Mouse (Mus musculus) lung, postnatal 0 days (tissue): ENCODE results near the gene Lca5. TPM values are rescaled to one million over a fixed set of nuclear protein-coding genes. Genes with fewer than 3 reads are reported as not detected.

Experiments used
- ATAC-seq: fragments of 200-750 bp; cut with Nextera tagmentation; 2 replicates; pipeline ENCODE4 v1.8.0; 2017; ENCODE audit warnings: moderate library complexity
- DNase-seq: peaks from one replicate; pipeline ENCODE4 v3.0.0-alpha.2; 2016; ENCODE audit warnings: low spot score
- H3K27ac ChIP-seq: fragments of 300-500 bp; sonication (generic); 2 replicates; pipeline ENCODE4 v1.5.1; 2014; ENCODE audit warnings: antibody characterized with exemption, mild to moderate bottlenecking, low read length, mixed read lengths
- H3K27me3 ChIP-seq: fragments of 300-500 bp; sonication (generic); replicated peaks from 2 replicates; pipeline ENCODE4 v1.6.1; 2014; ENCODE audit warnings: low read length, mixed read lengths; ENCODE audit not compliant: insufficient read depth
- H3K36me3 ChIP-seq: fragments of 300-500 bp; sonication (generic); 2 replicates; pipeline ENCODE4 v1.6.1; 2014; ENCODE audit warnings: low read length, mixed read lengths; ENCODE audit not compliant: insufficient read depth
- H3K4me1 ChIP-seq: fragments of 300-500 bp; sonication (generic); 2 replicates; pipeline ENCODE4 v1.6.1; 2014; ENCODE audit warnings: antibody characterized with exemption, low read depth, low read length, mixed read lengths; ENCODE audit not compliant: insufficient read depth
- H3K4me2 ChIP-seq: fragments of 300-500 bp; sonication (generic); replicated peaks from 2 replicates; pipeline ENCODE4 v1.6.1; 2014; ENCODE audit warnings: low read depth, mild to moderate bottlenecking, low read length, moderate library complexity, mixed read lengths
- H3K4me3 ChIP-seq: fragments of 300-500 bp; sonication (generic); 2 replicates; pipeline ENCODE4 v1.5.1; 2014; ENCODE audit warnings: low read depth, low read length
- H3K9ac ChIP-seq: fragments of 300-500 bp; sonication (generic); replicated peaks from 2 replicates; pipeline ENCODE4 v1.6.1; 2014; ENCODE audit warnings: low read depth, mild to moderate bottlenecking
- H3K9me3 ChIP-seq: fragments of 300-500 bp; sonication (generic); 2 replicates; pipeline ENCODE4 v1.6.1; 2016; ENCODE audit warnings: low read length, mixed read lengths
- CTCF ChIP-seq: IDR thresholded peaks from 2 replicates; pipeline ENCODE4 v1.5.1; 2016; ENCODE audit warnings: antibody characterized with exemption, mild to moderate bottlenecking
- EP300 ChIP-seq: IDR thresholded peaks from 2 replicates; pipeline ENCODE4 v1.6.1; 2016; ENCODE audit warnings: antibody characterized with exemption, mild to moderate bottlenecking, control low read depth
- WGBS: fragments of 180-500 bp; shearing (Covaris S2); extraction: QIAGEN DNeasy Blood & Tissue Kit; methylation state at CpG from one replicate; pipeline ENCODE4 v1.1.7; 2014; 5-methylcytosine and 5-hydroxymethylcytosine counted together
- polyA plus RNA-seq: library from polyadenylated mRNA; unstranded; fragments of >200 nt; fragmentation: Nextera tagmentation; extraction: Ambion mirVana; gene quantifications from 2 replicates; pipeline ENCODE4 v1.2.1, GENCODE M21; 2015

Lca5 gene
- polyA plus RNA-seq, 1 experiment from 2014 or later = 7.9 TPM

DNA sequence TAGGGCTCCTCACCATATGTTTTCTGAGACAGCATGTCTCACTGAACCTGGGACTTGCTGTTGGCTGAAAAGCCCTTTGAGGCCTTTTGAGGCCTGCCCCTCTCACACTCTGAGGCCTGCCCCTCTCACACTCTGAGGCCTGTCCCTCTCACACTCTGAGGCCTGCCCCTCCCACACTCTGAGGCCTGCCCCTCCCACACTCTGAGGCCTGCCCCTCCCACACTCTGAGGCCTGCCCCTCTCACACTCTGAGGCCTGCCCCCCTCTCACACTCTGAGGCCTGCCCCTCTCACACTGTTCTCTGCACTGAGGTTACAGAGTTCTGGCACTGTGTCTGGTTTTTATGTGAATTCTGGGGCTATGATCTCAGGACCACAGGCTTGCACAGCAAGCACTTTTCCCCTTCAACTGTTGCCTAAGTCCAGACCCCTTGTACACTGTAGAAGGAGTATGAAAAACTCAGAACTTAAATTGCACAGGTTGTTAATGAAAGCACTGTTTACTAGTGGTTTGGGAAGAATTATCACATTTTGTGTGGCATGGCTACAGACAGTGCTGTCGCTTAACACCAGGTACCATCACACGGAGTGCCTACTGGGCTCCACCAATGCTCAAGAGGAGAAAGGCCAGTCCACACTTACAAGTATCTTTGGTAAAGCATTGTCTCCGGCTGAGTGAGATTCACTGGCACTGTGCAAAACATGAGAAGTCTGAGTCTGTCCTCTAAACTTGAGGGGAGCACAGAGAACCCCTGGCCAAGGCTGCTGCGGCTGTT is 41.4 kb upstream of the Lca5 start:
- no peak overlapping the region for H3K9ac ChIP-seq
- DNase-seq (no peak), ATAC-seq (peak; percentile 54)
- H3K4me2 ChIP-seq = no peak overlapping the region
- H3K27me3 ChIP-seq = no peaks in the 10 kb centered on the region
- H3K9me3 ChIP-seq = no peaks in the 10 kb centered on the region
- no peak for TF ChIP-seq CTCF
- no peak for TF ChIP-seq EP300
- H3K4me3 ChIP-seq = no peak overlapping the region
- no peak overlapping the region for H3K27ac ChIP-seq
- WGBS = 71% methylated on average over 4 of the region's 4 CpGs
- H3K36me3 ChIP-seq = no peaks in the 10 kb centered on the region
- H3K4me1 ChIP-seq = no peaks in the 10 kb centered on the region

DNA sequence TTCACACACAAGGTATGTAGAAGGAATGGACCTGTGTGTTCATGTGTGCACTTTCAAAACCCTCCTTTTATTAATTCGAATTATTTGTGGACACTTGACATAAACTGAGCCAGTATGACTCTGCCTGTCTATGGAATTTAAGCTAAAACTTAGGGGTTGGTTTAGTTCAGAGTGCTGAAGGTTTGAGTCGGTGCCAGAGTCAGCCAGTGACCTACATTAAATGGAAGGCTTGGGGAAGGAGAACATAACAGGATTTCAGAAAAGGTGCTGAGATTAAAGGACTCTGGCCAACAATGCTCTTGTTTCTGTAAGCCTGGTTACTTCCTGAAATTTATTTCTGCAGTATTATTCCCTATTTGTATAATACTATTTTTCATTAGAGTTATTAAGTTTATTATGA is 28.9 kb upstream of the Lca5 start:
- DNase-seq = no peak
- H3K4me1 ChIP-seq = no peaks in the 10 kb centered on the region
- H3K9ac ChIP-seq = no peak overlapping the region
- no peaks in the 10 kb centered on the region for H3K36me3 ChIP-seq
- H3K27ac ChIP-seq = no peak overlapping the region
- no peak overlapping the region for H3K4me2 ChIP-seq
- H3K9me3 ChIP-seq = no peaks in the 10 kb centered on the region
- TF ChIP-seq EP300 (no peak), CTCF (no peak)
- no peak overlapping the region for H3K4me3 ChIP-seq
- no peaks in the 10 kb centered on the region for H3K27me3 ChIP-seq
- WGBS = 65% methylated on average over 2 of the region's 2 CpGs
- ATAC-seq = no peak

DNA sequence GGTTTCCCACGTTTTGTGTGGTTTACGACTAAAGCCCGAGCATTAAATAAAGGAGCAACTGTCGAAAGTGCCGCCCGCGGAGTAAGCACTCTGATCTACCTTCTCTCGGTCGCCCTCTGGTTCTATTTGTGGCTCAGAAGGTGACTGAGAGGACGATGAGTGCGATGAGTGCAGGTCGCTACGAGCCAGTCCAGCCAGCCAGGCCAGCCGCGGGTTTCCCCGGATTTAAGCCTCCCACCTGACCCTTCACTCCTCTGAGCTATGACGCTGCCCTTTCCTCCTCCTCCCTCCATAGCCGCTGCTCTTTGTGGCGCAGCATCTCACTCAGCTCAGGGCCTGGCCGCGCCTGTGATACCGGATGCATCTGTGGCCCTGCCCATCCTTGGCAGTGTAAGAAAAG is 6.8 kb upstream of the Lca5 start:
- no peaks in the 10 kb centered on the region for H3K9me3 ChIP-seq
- peak overlapping the region; percentile 61 for H3K4me2 ChIP-seq
- H3K9ac ChIP-seq = peak overlapping the region; percentile 32; the same call in 1 of the 2 replicates
- H3K27ac ChIP-seq = peak overlapping the region; percentile 15; the same call in 1 of the 2 replicates
- TF ChIP-seq CTCF (peak; percentile 30), EP300 (no peak)
- H3K27me3 ChIP-seq = no peaks in the 10 kb centered on the region
- DNase-seq (peak; percentile 75), ATAC-seq (peak; percentile 95)
- no peaks in the 10 kb centered on the region for H3K36me3 ChIP-seq
- H3K4me1 ChIP-seq = peaks cover 6% of the 10 kb centered on the region; the same call in 1 of the 2 replicates
- H3K4me3 ChIP-seq = peak overlapping the region; percentile 43
- WGBS = 3% methylated on average over 22 of the region's 22 CpGs

DNA sequence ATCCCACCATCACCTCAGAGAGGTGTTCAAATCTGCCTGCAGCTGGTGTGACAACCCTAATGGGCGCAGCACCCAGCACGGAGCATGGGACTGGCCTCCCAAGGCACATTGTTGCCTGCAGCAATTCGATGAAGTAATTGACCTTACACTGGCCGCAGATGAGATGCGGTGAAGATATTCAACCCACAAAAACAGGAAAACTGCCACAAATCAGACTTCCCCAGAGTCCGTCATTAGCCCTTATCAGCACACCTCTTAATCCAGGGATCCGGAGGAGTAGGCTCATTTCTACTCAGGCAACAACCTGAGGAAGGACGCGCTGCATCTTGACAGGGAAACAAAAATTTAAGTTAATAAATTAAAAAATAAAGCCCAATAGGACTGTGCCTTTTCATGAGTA is 6.2 kb upstream of the Lca5 start:
- 49% methylated on average over 9 of the region's 9 CpGs for WGBS
- no peak overlapping the region for H3K27ac ChIP-seq
- ATAC-seq = no peak

DNA sequence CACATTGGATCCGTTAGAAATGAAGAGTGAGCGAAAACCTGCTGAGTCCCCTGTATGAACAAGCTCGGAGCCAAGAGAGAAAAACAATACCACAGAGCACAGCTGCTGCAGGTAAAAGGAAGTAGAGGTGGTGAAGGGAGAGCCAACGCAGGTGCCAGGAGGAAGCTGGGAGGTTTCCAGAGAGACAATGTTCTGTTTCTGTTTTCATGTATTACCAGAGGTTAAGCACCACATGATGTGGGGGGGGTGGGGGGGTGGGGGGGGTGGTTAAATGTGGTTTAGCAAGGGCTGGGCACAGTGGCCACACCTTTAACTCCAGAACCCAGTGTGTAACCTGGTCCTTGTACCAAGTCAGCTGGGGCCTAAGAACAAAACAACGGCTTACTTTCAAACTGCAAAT is 3.3 kb downstream of the Lca5 start:
- no peak overlapping the region for H3K9ac ChIP-seq
- peak; percentile 32 for DNase-seq
- 0 out of 2 replicates have a peak overlapping the region, but pooled peaks have one; percentile 11 for H3K4me2 ChIP-seq
- H3K27ac ChIP-seq = no peak overlapping the region
- no peaks in the 10 kb centered on the region for H3K9me3 ChIP-seq
- TF ChIP-seq EP300 (no peak), CTCF (no peak)
- no peak overlapping the region for H3K4me3 ChIP-seq
- H3K36me3 ChIP-seq = no peaks in the 10 kb centered on the region
- 61% methylated on average over 5 of the region's 5 CpGs for WGBS
- H3K27me3 ChIP-seq = no peaks in the 10 kb centered on the region
- 0 out of 2 replicates have a peak, but pooled peaks cover 3% of the 10 kb centered on the region for H3K4me1 ChIP-seq
- no peak for ATAC-seq

More for the DNA sequence above, 6.2 kb upstream of the Lca5 start:
- no peak for TF ChIP-seq CTCF
- TF ChIP-seq EP300 = no peak
- Histone ChIP-seq H3K27me3 (no peaks in the 10 kb centered on the region), H3K9me3 (no peaks in the 10 kb centered on the region), H3K4me1 (peaks cover 6% of the 10 kb centered on the region; the same call in 1 of the 2 replicates), H3K4me2 (peak overlapping the region; percentile 61), H3K36me3 (no peaks in the 10 kb centered on the region), H3K4me3 (peak overlapping the region; percentile 43), H3K9ac (peak overlapping the region; percentile 32; the same call in 1 of the 2 replicates)
- DNase-seq = no peak

DNA sequence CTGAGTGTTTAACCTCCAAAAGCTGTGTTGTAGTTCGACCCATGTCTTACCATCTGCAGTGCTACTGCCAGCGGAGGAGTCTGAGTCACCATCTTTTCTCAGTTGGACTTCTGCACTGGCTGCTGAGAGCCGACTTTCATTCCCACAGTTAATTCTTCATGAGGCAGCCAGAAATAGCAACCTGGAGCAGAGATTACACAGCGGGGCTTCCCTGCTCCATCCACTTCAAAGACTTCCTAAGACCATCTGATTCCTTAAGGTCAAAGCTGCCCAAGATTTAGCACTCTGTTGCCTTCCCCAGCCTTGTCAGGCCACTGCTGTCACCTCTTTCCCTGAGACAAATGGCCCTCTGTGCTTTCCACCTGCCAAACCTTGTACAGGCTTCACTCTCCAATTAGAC is 6.4 kb downstream of the Lca5 start:
- Histone ChIP-seq H3K9me3 (no peaks in the 10 kb centered on the region), H3K4me1 (no peaks in the 10 kb centered on the region), H3K36me3 (no peaks in the 10 kb centered on the region), H3K4me3 (no peak overlapping the region), H3K9ac (no peak overlapping the region), H3K27me3 (no peaks in the 10 kb centered on the region), H3K4me2 (no peak overlapping the region), H3K27ac (no peak overlapping the region)
- DNase-seq = no peak
- TF ChIP-seq CTCF (no peak), EP300 (no peak)
- 54% methylated on average over 4 of the region's 4 CpGs for WGBS
- no peak for ATAC-seq
